Mouse (Mus musculus): ENCODE data around the gene Hcrtr2. TPM values are rescaled to one million over a fixed set of nuclear protein-coding genes. Genes with fewer than 3 reads are reported as not detected.

The Hcrtr2 gene
- not detected in 2 replicates for polyA plus RNA-seq (2012; rRNA removed)

DNA sequence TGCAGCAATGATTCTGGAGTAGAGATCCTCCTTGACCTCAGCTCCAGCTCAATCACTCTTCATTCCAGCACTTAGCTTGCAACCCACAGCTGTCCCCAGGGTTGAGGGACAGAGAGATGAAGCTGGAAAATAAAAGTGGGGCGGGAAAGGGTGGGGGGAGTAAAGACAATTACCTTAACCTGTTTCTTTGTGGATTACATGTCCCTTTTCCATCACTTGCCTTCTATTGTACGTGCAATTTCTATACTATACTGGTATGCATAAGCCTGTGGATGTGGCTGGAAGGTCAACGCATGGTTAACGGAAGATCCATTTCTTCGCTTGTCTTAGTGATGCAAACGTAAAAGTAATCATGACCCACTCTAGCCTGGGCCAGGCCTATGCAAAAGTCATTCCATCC lies at the start of gene Hcrtr2:
Gene Hcrtr2 (minus strand): TSS at position 101 of the 400 bp plus-strand sequence.
- DNase-seq = no peak
- no peaks in the 10 kb centered on the region for H3K36me3 ChIP-seq (ENCODE audit: control insufficient read depth, insufficient read depth, low read length)
- 91% methylated on average over 6 of the region's 6 CpGs for WGBS
- no peak within 1 kb of the TSS for H3K27ac ChIP-seq (ENCODE audit: control insufficient read depth, insufficient read depth, low read length)
- H3K27me3 ChIP-seq (ENCODE audit: control insufficient read depth, insufficient read depth, low read length) = no peaks in the 10 kb centered on the region
- no peak within 1 kb of the TSS for H3K4me3 ChIP-seq (ENCODE audit: control insufficient read depth, insufficient read depth, low read length)
- TF ChIP-seq CTCF (IDR thresholded peaks at IDR 0.05; ENCODE audit: borderline replicate concordance, control insufficient read depth, extremely low read depth, insufficient read depth, low read length, poor library complexity) (no peak), POLR2A (IDR thresholded peaks at IDR 0.05; ENCODE audit: control insufficient read depth, extremely low read depth, insufficient read depth, low read length, poor library complexity) (no peak)
- H3K4me1 ChIP-seq (replicated peaks; ENCODE audit: control insufficient read depth, insufficient read depth, low read length) = no peaks in the 10 kb centered on the region

- no peaks in the 10 kb centered on the region for H3K36me3 ChIP-seq (ENCODE audit: control insufficient read depth, insufficient read depth, low read length)
- no peak overlapping the region for H3K27ac ChIP-seq (ENCODE audit: control insufficient read depth, insufficient read depth, low read length)
- no peak overlapping the region for H3K4me3 ChIP-seq (ENCODE audit: control insufficient read depth, insufficient read depth, low read length)
- DNase-seq = no peak
- no peaks in the 10 kb centered on the region for H3K27me3 ChIP-seq (ENCODE audit: control insufficient read depth, insufficient read depth, low read length)
- H3K4me1 ChIP-seq (replicated peaks; ENCODE audit: control insufficient read depth, insufficient read depth, low read length) = no peaks in the 10 kb centered on the region
- no peak for TF ChIP-seq POLR2A (IDR thresholded peaks at IDR 0.05; ENCODE audit: control insufficient read depth, extremely low read depth, insufficient read depth, low read length, poor library complexity)
- TF ChIP-seq CTCF (IDR thresholded peaks at IDR 0.05; ENCODE audit: borderline replicate concordance, control insufficient read depth, extremely low read depth, insufficient read depth, low read length, poor library complexity) = no peak
- WGBS = 91% methylated on average over 6 of the region's 6 CpGs
Measured at GRCm38 (mm10) chr9:76364874-76365273, 41.2 kb upstream of the Hcrtr2 start.

GRCm38 (mm10) chr9:76360374-76360773 lies 36.7 kb upstream of the Hcrtr2 start:
- TF ChIP-seq CTCF (IDR thresholded peaks at IDR 0.05; ENCODE audit: borderline replicate concordance, control insufficient read depth, extremely low read depth, insufficient read depth, low read length, poor library complexity) (no peak), POLR2A (IDR thresholded peaks at IDR 0.05; ENCODE audit: control insufficient read depth, extremely low read depth, insufficient read depth, low read length, poor library complexity) (no peak)
- H3K4me1 ChIP-seq (replicated peaks; ENCODE audit: control insufficient read depth, insufficient read depth, low read length) = no peaks in the 10 kb centered on the region
- no peaks in the 10 kb centered on the region for H3K36me3 ChIP-seq (ENCODE audit: control insufficient read depth, insufficient read depth, low read length)
- H3K27me3 ChIP-seq (ENCODE audit: control insufficient read depth, insufficient read depth, low read length) = no peaks in the 10 kb centered on the region
- no peak overlapping the region for H3K4me3 ChIP-seq (ENCODE audit: control insufficient read depth, insufficient read depth, low read length)
- no peak for DNase-seq
- H3K27ac ChIP-seq (ENCODE audit: control insufficient read depth, insufficient read depth, low read length) = no peak overlapping the region

GRCm38 (mm10) chr9:76352346-76352745 lies 28.7 kb upstream of the Hcrtr2 start:
- H3K27ac ChIP-seq (ENCODE audit: control insufficient read depth, insufficient read depth, low read length) = no peak overlapping the region
- no peaks in the 10 kb centered on the region for H3K4me1 ChIP-seq (replicated peaks; ENCODE audit: control insufficient read depth, insufficient read depth, low read length)
- H3K4me3 ChIP-seq (ENCODE audit: control insufficient read depth, insufficient read depth, low read length) = no peak overlapping the region
- 91% methylated on average over 3 of the region's 3 CpGs for WGBS
- no peak for DNase-seq
- H3K36me3 ChIP-seq (ENCODE audit: control insufficient read depth, insufficient read depth, low read length) = no peaks in the 10 kb centered on the region
- no peak for TF ChIP-seq CTCF (IDR thresholded peaks at IDR 0.05; ENCODE audit: borderline replicate concordance, control insufficient read depth, extremely low read depth, insufficient read depth, low read length, poor library complexity)
- H3K27me3 ChIP-seq (ENCODE audit: control insufficient read depth, insufficient read depth, low read length) = no peaks in the 10 kb centered on the region

DNA sequence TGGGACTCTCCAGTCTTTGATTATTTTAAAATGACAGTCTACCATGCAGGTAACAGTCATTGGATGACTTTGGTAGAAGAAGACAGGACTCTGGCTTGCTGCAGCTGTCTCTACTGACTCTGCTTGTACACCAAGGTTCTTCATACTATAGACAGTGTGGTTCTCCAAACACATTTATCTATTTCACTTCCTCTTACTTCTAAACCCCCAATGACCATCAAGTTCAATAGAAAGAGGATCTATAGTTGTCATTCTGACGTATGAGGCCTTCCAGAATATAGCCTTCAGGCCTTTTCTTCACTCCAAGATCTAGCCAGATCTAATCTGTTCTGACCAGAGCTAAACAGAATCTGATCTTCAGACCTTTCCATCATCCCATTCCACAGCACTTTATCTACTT lies 23.6 kb upstream of the Hcrtr2 start:
- TF ChIP-seq POLR2A (IDR thresholded peaks at IDR 0.05; ENCODE audit: control insufficient read depth, extremely low read depth, insufficient read depth, low read length, poor library complexity) (no peak), CTCF (IDR thresholded peaks at IDR 0.05; ENCODE audit: borderline replicate concordance, control insufficient read depth, extremely low read depth, insufficient read depth, low read length, poor library complexity) (no peak)
- H3K4me1 ChIP-seq (replicated peaks; ENCODE audit: control insufficient read depth, insufficient read depth, low read length) = no peaks in the 10 kb centered on the region
- 73% methylated on average over 1 of the region's 1 CpGs for WGBS
- no peak for DNase-seq
- H3K4me3 ChIP-seq (ENCODE audit: control insufficient read depth, insufficient read depth, low read length) = no peak overlapping the region
- H3K27ac ChIP-seq (ENCODE audit: control insufficient read depth, insufficient read depth, low read length) = no peak overlapping the region
- H3K36me3 ChIP-seq (ENCODE audit: control insufficient read depth, insufficient read depth, low read length) = no peaks in the 10 kb centered on the region
- no peaks in the 10 kb centered on the region for H3K27me3 ChIP-seq (ENCODE audit: control insufficient read depth, insufficient read depth, low read length)

- Histone ChIP-seq H3K27ac (ENCODE audit: control insufficient read depth, insufficient read depth, low read length) (no peak overlapping the region), H3K4me1 (replicated peaks; ENCODE audit: control insufficient read depth, insufficient read depth, low read length) (no peaks in the 10 kb centered on the region), H3K4me3 (ENCODE audit: control insufficient read depth, insufficient read depth, low read length) (no peak overlapping the region), H3K27me3 (ENCODE audit: control insufficient read depth, insufficient read depth, low read length) (no peaks in the 10 kb centered on the region), H3K36me3 (ENCODE audit: control insufficient read depth, insufficient read depth, low read length) (no peaks in the 10 kb centered on the region)
- DNase-seq = no peak
- no peak for TF ChIP-seq POLR2A (IDR thresholded peaks at IDR 0.05; ENCODE audit: control insufficient read depth, extremely low read depth, insufficient read depth, low read length, poor library complexity)
- no peak for TF ChIP-seq CTCF (IDR thresholded peaks at IDR 0.05; ENCODE audit: borderline replicate concordance, control insufficient read depth, extremely low read depth, insufficient read depth, low read length, poor library complexity)
- 89% methylated on average over 1 of the region's 1 CpGs for WGBS
Measured at GRCm38 (mm10) chr9:76331081-76331480, 7.4 kb upstream of the Hcrtr2 start.

GRCm38 (mm10) chr9:76323186-76323701 lies 412 bp downstream of the Hcrtr2 start:
- no peaks in the 10 kb centered on the region for H3K4me1 ChIP-seq (replicated peaks; ENCODE audit: control insufficient read depth, insufficient read depth, low read length)
- no peaks in the 10 kb centered on the region for H3K27me3 ChIP-seq (ENCODE audit: control insufficient read depth, insufficient read depth, low read length)
- TF ChIP-seq POLR2A (IDR thresholded peaks at IDR 0.05; ENCODE audit: control insufficient read depth, extremely low read depth, insufficient read depth, low read length, poor library complexity) (no peak), CTCF (IDR thresholded peaks at IDR 0.05; ENCODE audit: borderline replicate concordance, control insufficient read depth, extremely low read depth, insufficient read depth, low read length, poor library complexity) (no peak)
- no peaks in the 10 kb centered on the region for H3K36me3 ChIP-seq (ENCODE audit: control insufficient read depth, insufficient read depth, low read length)
- WGBS = 7% methylated on average over 29 of the region's 29 CpGs
- no peak overlapping the region for H3K27ac ChIP-seq (ENCODE audit: control insufficient read depth, insufficient read depth, low read length)
- no peak for DNase-seq
- H3K4me3 ChIP-seq (ENCODE audit: control insufficient read depth, insufficient read depth, low read length) = no peak overlapping the region
